Mouse (Mus musculus) kidney, adult 2 months (tissue): Measurements from ENCODE around the gene Pdzrn3. TPM values are rescaled to one million over a fixed set of nuclear protein-coding genes. Genes with fewer than 3 reads are reported as not detected.

Experiments used
- DNase-seq: peaks from one replicate; pipeline ENCODE4 v3.0.0; 2021
- H3K27ac ChIP-seq: fragments of 200-500 bp; 2 replicates; pipeline ENCODE4 v1.5.1; 2012; ENCODE audit warnings: low read depth, low read length, control low read depth, inconsistent platforms; ENCODE audit not compliant: insufficient read depth
- H3K27me3 ChIP-seq: fragments of 200-500 bp; replicated peaks from 2 replicates; pipeline ENCODE4 v1.6.1; 2012; ENCODE audit warnings: mild to moderate bottlenecking, moderate library complexity, low read length, inconsistent platforms; ENCODE audit not compliant: control insufficient read depth, insufficient read depth
- H3K36me3 ChIP-seq: fragments of 200-500 bp; 2 replicates; pipeline ENCODE4 v1.6.1; 2012; ENCODE audit warnings: mild to moderate bottlenecking, moderate library complexity, low read length, inconsistent platforms; ENCODE audit not compliant: control insufficient read depth, insufficient read depth
- H3K4me1 ChIP-seq: fragments of 200-500 bp; 2 replicates; pipeline ENCODE4 v1.6.1; 2011; ENCODE audit warnings: low read length; ENCODE audit not compliant: control insufficient read depth, insufficient read depth
- H3K4me3 ChIP-seq: fragments of 200-500 bp; 2 replicates; pipeline ENCODE4 v1.5.1; 2011; ENCODE audit warnings: mild to moderate bottlenecking, low read depth, low read length, control low read depth; ENCODE audit not compliant: insufficient read depth
- CTCF ChIP-seq: fragments of 200-500 bp; conservative IDR thresholded peaks from 2 replicates; pipeline ENCODE4 v1.5.1; 2011; ENCODE audit warnings: low read depth, mild to moderate bottlenecking, control low read depth, low read length, moderate library complexity, mixed read lengths; ENCODE audit not compliant: insufficient read depth, insufficient read length
- POLR2A ChIP-seq: fragments of 200-500 bp; IDR thresholded peaks from one replicate; pipeline ENCODE4 v1.6.1; 2011; ENCODE audit warnings: low read depth, low read length, control low read depth
- WGBS: fragments of 180-500 bp; shearing (Covaris S2); methylation state at CpG from one replicate; pipeline ENCODE4 v1.1.7; 2018; 5-methylcytosine and 5-hydroxymethylcytosine counted together
- polyA plus RNA-seq: library from polyadenylated mRNA; depleted of rRNA; stranded (reverse); fragments of >200 nt; gene quantifications from 2 replicates; pipeline ENCODE4 v1.2.3, GENCODE M21; 2012

Pdzrn3 gene
- polyA plus RNA-seq, 1 experiment = 11.9 TPM

DNA sequence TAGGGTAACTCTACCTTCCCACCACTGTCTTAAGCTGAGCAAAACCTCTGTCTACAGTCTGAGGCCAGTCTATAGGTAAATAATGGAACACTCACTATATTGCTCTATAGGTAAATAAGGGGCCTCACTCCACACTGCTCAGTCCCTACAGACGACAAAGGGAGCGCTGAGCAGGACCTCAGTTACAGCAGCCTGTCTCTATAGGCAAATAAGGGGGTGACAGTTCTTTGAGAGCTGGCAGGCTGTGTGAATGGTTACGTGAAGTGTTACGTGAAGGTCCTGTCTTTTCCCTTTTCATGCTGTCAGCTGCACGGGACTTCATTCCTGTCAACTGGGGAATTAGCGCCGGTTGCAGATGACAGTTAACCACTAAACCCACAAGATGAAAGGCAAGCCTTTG lies 207.0 kb downstream of the Pdzrn3 start:
- no peak for DNase-seq
- 88% methylated on average over 7 of the region's 7 CpGs for WGBS
- Histone ChIP-seq H3K27me3 (no peaks in the 10 kb centered on the region; the same call in 1 of the 2 replicates), H3K4me3 (no peak overlapping the region), H3K4me1 (0 out of 2 replicates have a peak, but pooled peaks cover 6% of the 10 kb centered on the region), H3K27ac (no peak overlapping the region), H3K36me3 (no peaks in the 10 kb centered on the region)
- TF ChIP-seq POLR2A = no peak
- TF ChIP-seq CTCF = no peak

DNA sequence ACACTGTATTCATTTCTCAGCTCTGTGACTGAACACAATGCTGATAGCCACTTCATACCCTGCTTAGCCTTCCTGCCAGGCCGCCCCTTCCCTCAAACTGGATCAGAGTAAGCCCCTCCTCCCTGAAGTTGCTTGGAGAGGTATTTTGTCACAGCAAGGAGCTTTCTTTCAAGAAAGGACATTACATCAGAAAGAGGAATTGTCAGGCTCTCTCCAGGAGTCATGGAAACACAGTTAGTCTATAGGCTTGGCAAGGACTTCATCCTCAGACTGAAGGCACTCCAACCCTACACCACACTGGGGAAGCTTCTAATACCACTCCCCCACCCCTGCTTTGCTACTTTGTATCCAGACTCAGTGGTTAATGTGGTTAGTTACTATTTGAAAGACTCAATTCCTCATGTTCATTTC lies 224.2 kb downstream of the Pdzrn3 start:
- TF ChIP-seq CTCF (no peak), POLR2A (no peak)
- no peaks in the 10 kb centered on the region for H3K36me3 ChIP-seq
- 74% methylated on average over 1 of the region's 1 CpGs for WGBS
- no peaks in the 10 kb centered on the region for H3K27me3 ChIP-seq
- H3K27ac ChIP-seq = no peak overlapping the region
- no peak overlapping the region for H3K4me3 ChIP-seq
- no peaks in the 10 kb centered on the region for H3K4me1 ChIP-seq
- no peak for DNase-seq

- H3K36me3 ChIP-seq = no peaks in the 10 kb centered on the region
- WGBS = 87% methylated on average over 3 of the region's 3 CpGs
- no peak overlapping the region for H3K4me3 ChIP-seq
Observed at GRCm38 (mm10) chr6:101135368-101135767, 242.3 kb downstream of the Pdzrn3 start.

DNA sequence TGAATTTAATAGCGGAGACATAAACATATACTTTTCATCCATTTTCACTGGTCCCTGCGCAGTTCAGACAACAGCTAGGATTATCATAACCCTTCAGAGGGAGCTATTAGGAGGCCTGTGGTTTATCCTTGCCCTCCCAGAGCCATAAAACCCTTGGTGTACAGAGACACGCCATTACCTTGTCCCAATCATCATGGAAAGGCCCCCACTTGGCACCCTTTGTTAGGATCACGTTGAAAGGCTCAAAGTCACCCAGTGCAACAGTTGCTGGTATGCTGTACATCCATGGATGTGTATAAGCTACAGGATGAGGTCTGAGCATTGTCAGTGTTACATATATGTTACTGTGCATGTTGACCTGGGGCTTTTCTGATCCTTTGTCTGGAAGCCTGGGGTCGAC lies 252.3 kb downstream of the Pdzrn3 start:
- Histone ChIP-seq H3K4me1 (no peaks in the 10 kb centered on the region), H3K27me3 (no peaks in the 10 kb centered on the region), H3K27ac (no peak overlapping the region), H3K4me3 (no peak overlapping the region), H3K36me3 (no peaks in the 10 kb centered on the region)
- DNase-seq = no peak
- WGBS = 53% methylated on average over 5 of the region's 5 CpGs
- TF ChIP-seq CTCF = no peak
- TF ChIP-seq POLR2A = no peak

More at GRCm38 (mm10) chr6:101135368-101135767, 242.3 kb downstream of the Pdzrn3 start:
- Histone ChIP-seq H3K4me1 (no peaks in the 10 kb centered on the region), H3K27ac (no peak overlapping the region), H3K27me3 (no peaks in the 10 kb centered on the region)
- no peak for TF ChIP-seq POLR2A
- TF ChIP-seq CTCF = no peak
- DNase-seq = no peak

- no peak for TF ChIP-seq CTCF
- 71% methylated on average over 1 of the region's 1 CpGs for WGBS
- no peaks in the 10 kb centered on the region for H3K27me3 ChIP-seq
- DNase-seq = no peak
- H3K4me3 ChIP-seq = no peak overlapping the region
- H3K36me3 ChIP-seq = no peaks in the 10 kb centered on the region
- H3K27ac ChIP-seq = no peak overlapping the region
- no peaks in the 10 kb centered on the region for H3K4me1 ChIP-seq
Observed at GRCm38 (mm10) chr6:101108951-101109350, 268.7 kb downstream of the Pdzrn3 start.

- Histone ChIP-seq H3K27ac (0 out of 2 replicates have a peak overlapping the region, but pooled peaks have one; percentile 10), H3K4me1 (peaks cover 12% of the 10 kb centered on the region), H3K27me3 (no peaks in the 10 kb centered on the region), H3K36me3 (no peaks in the 10 kb centered on the region), H3K4me3 (no peak overlapping the region)
- 69% methylated on average over 6 of the region's 6 CpGs for WGBS
- peak; percentile 47 for DNase-seq
- TF ChIP-seq CTCF (no peak), POLR2A (no peak)
Observed at GRCm38 (mm10) chr6:101103506-101103905, 274.2 kb downstream of the Pdzrn3 start.

- Histone ChIP-seq H3K27me3 (no peaks in the 10 kb centered on the region), H3K4me3 (no peak overlapping the region), H3K36me3 (no peaks in the 10 kb centered on the region), H3K4me1 (peaks cover 12% of the 10 kb centered on the region), H3K27ac (peak overlapping the region; percentile 88)
- TF ChIP-seq POLR2A (no peak), CTCF (no peak)
- WGBS = 35% methylated on average over 14 of the region's 14 CpGs
- DNase-seq = peak; percentile 90
Observed at GRCm38 (mm10) chr6:101101709-101102654, 275.7 kb downstream of the Pdzrn3 start.
